Mouse (Mus musculus): ENCODE measurements around the gene Amotl2. TPM values are rescaled to one million over a fixed set of nuclear protein-coding genes. Genes with fewer than 3 reads are reported as not detected.
A peak's percentile ranks its signal among the peaks of the same experiment; 100 is the strongest.

The Amotl2 gene
- polyA plus RNA-seq, 1 experiment, result 67.2 TPM

DNA sequence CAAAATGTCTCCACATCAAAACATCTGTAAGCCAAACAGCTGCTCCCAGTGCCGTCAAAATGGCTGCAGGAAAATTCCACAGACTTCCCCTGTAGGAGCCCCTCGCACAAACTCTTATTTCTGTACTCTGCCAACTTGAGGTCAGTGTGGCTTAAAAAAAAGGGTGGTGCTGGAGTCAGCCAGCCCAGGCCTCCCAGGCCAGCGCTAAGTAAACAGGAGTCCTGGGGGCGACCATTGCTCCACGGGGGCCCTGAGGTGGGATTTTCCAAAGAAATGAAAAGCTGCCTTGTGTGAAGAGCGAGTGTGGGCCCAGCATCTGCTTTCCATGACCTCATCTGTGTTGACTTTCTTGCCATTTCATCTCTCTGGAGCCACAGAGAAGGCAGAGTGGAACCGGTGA lies 35.0 kb upstream of the Amotl2 start:
- H3K27me3 ChIP-seq (ENCODE audit: control insufficient read depth, insufficient read depth, insufficient read length), result no peaks in the 10 kb centered on the region
- no peak overlapping the region for H3K4me3 ChIP-seq
- TF ChIP-seq POLR2A (IDR thresholded peaks at IDR 0.05; ENCODE audit: insufficient read length, low read depth) (no peak), TCF3 (IDR thresholded peaks at IDR 0.05; ENCODE audit: insufficient read length, low read depth) (no peak), MYOD1 (IDR thresholded peaks at IDR 0.05; ENCODE audit: control insufficient read depth in 1 of 3, insufficient read length in 2 of 3, low read depth in 2 of 3) (no peak), REST (IDR thresholded peaks at IDR 0.05; ENCODE audit: insufficient read depth, insufficient read length) (no peak), POLR2AphosphoS2 (IDR thresholded peaks at IDR 0.05; ENCODE audit: insufficient read length, low read depth) (no peak), E2F4 (IDR thresholded peaks at IDR 0.05; ENCODE audit: insufficient read depth) (no peak), USF1 (IDR thresholded peaks at IDR 0.05; ENCODE audit: low read depth) (no peak)
- no peak overlapping the region for H3K4me2 ChIP-seq (ENCODE audit: low read depth)
- no peaks in the 10 kb centered on the region for H3K79me2 ChIP-seq (ENCODE audit: control insufficient read depth, insufficient read depth)
- H3ac ChIP-seq (ENCODE audit: control insufficient read depth, insufficient read length), result no peak overlapping the region
- no peaks in the 10 kb centered on the region for H3K36me3 ChIP-seq (ENCODE audit: control insufficient read depth, insufficient read depth)

DNA sequence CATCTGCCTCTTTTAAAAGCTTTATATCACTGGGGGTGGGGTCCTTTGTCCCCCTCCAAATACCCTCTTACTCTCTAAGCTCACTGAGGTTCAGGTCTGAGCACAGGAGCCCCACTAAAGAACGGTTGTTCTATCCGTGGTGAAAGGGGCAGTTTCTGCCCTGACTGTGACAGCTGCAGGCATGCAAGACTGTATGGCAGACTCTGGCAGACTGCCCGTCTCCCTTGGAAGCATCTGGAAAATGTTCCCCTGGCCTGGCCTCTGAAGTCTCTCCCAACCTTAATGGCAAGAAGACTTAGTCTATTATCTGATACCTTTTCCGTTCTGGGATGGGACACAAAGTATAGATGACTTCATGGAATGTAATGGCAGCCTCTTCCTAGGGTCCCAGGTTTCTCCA lies 28.5 kb upstream of the Amotl2 start:
- Histone ChIP-seq H3K4me3 (no peak overlapping the region), H3K36me3 (ENCODE audit: control insufficient read depth, insufficient read depth) (no peaks in the 10 kb centered on the region), H3ac (ENCODE audit: control insufficient read depth, insufficient read length) (no peak overlapping the region), H3K4me2 (ENCODE audit: low read depth) (peak overlapping the region; percentile 72), H3K27me3 (ENCODE audit: control insufficient read depth, insufficient read depth, insufficient read length) (no peaks in the 10 kb centered on the region), H3K79me2 (ENCODE audit: control insufficient read depth, insufficient read depth) (no peaks in the 10 kb centered on the region)
- TF ChIP-seq TCF12 (IDR thresholded peaks at IDR 0.05; ENCODE audit: insufficient read depth, poor library complexity, severe bottlenecking), result peak; percentile 10
- TF ChIP-seq SRF (IDR thresholded peaks at IDR 0.05; ENCODE audit: control insufficient read depth, insufficient read length, low read depth), result no peak
- peak; percentile 18 for TF ChIP-seq TCF3 (IDR thresholded peaks at IDR 0.05; ENCODE audit: insufficient read length, low read depth)
- TF ChIP-seq POLR2AphosphoS2 (IDR thresholded peaks at IDR 0.05; ENCODE audit: insufficient read length, low read depth), result no peak
- TF ChIP-seq MYOG (IDR thresholded peaks at IDR 0.05; ENCODE audit: control insufficient read depth in 1 of 3, insufficient read depth in 1 of 3, insufficient read length in 2 of 3, low read depth in 2 of 3), result peak; percentile 44 to 92 (median 69)
- peak in 2 of 3 experiments; percentile 78 to 91 for TF ChIP-seq MYOD1 (IDR thresholded peaks at IDR 0.05; ENCODE audit: control insufficient read depth in 1 of 3, insufficient read length in 2 of 3, low read depth in 2 of 3)

DNA sequence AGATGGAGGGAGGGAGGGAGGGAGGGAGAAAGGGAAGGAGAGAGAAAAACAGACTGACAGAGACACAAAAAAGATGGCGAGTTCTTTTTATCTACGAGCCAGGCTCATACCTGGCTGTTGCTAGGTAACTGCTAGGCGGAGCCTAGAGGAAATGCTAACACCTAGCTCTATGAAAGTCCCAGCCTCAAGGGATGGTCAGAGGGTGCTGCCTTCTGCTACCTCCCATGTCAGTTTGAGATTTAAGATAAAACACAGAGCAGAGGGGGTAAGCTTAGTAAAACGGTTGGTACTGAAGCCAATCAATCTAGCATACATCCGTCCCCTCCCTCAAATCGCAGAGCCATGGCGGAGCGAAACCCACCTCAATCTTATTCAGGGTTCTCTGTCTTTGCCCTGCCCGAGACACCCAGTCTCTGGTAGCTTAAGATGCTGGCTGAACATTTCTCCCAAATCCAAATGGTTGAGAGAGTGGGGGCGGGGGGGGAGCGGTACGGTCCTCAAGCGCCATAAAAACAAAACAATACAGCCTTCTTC lies 27.0 kb upstream of the Amotl2 start:
- peak overlapping the region; percentile 17 for H3K4me3 ChIP-seq
- no peak for TF ChIP-seq REST (IDR thresholded peaks at IDR 0.05; ENCODE audit: insufficient read depth, insufficient read length)
- no peak for TF ChIP-seq CEBPB (IDR thresholded peaks at IDR 0.05; ENCODE audit: insufficient read depth, poor library complexity, severe bottlenecking)
- no peak for TF ChIP-seq USF1 (IDR thresholded peaks at IDR 0.05; ENCODE audit: low read depth)
- TF ChIP-seq E2F4 (IDR thresholded peaks at IDR 0.05; ENCODE audit: insufficient read depth), result no peak
- TF ChIP-seq TCF12 (IDR thresholded peaks at IDR 0.05; ENCODE audit: insufficient read depth, poor library complexity, severe bottlenecking), result no peak
- TF ChIP-seq TCF3 (IDR thresholded peaks at IDR 0.05; ENCODE audit: insufficient read length, low read depth), result no peak
- no peak for TF ChIP-seq SRF (IDR thresholded peaks at IDR 0.05; ENCODE audit: control insufficient read depth, insufficient read length, low read depth)
- TF ChIP-seq POLR2A (IDR thresholded peaks at IDR 0.05; ENCODE audit: insufficient read length, low read depth), result no peak
- no peak for TF ChIP-seq POLR2AphosphoS2 (IDR thresholded peaks at IDR 0.05; ENCODE audit: insufficient read length, low read depth)
- no peak for TF ChIP-seq MYOG (IDR thresholded peaks at IDR 0.05; ENCODE audit: control insufficient read depth in 1 of 3, insufficient read depth in 1 of 3, insufficient read length in 2 of 3, low read depth in 2 of 3)
- TF ChIP-seq MYOD1 (IDR thresholded peaks at IDR 0.05; ENCODE audit: control insufficient read depth in 1 of 3, insufficient read length in 2 of 3, low read depth in 2 of 3), result no peak
- no peaks in the 10 kb centered on the region for H3K27me3 ChIP-seq (ENCODE audit: control insufficient read depth, insufficient read depth, insufficient read length)
- H3K4me2 ChIP-seq (ENCODE audit: low read depth), result peak overlapping the region; percentile 72
- no peaks in the 10 kb centered on the region for H3K79me2 ChIP-seq (ENCODE audit: control insufficient read depth, insufficient read depth)
- H3K36me3 ChIP-seq (ENCODE audit: control insufficient read depth, insufficient read depth), result no peaks in the 10 kb centered on the region
- no peak overlapping the region for H3ac ChIP-seq (ENCODE audit: control insufficient read depth, insufficient read length)

DNA sequence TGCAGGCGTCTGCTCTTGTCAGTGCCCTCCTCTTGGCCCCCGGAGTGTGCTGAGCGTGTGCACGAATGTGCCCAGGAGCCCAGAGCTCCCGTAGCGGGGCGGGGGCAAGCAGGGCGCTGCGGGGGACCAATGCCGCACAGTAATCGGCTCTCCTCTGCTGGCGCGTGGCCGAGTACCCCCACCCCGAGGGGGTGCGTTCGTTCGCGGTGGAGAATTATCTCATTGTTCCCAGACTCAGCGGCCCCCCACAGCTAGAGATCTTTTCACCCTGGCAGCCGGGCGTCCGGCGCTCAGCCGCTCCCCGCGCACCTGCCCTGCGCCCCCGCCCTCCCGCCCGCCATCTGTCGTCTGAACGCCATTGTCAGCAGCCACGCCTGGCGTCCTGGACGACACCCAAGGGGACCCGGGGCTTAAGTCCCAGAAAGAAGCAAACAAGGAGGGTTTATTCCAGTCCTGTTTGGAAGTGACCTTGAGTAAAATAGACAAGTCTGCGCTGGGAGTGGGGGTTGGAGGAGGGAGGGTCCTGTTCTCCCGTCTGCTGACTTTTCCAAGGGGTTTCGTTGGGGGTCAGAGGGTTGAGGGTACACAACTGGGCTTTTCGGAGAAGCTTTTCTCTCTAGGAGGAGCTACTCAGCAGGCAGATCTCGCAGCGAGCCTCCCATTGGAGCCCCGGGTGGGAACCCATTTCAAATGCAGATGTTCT lies 26.4 kb upstream of the Amotl2 start:
- H3ac ChIP-seq (ENCODE audit: control insufficient read depth, insufficient read length), result no peak overlapping the region
- peak overlapping the region; percentile 17 for H3K4me3 ChIP-seq
- H3K36me3 ChIP-seq (ENCODE audit: control insufficient read depth, insufficient read depth), result no peaks in the 10 kb centered on the region
- H3K79me2 ChIP-seq (ENCODE audit: control insufficient read depth, insufficient read depth), result no peaks in the 10 kb centered on the region
- peak overlapping the region; percentile 72 for H3K4me2 ChIP-seq (ENCODE audit: low read depth)
- no peaks in the 10 kb centered on the region for H3K27me3 ChIP-seq (ENCODE audit: control insufficient read depth, insufficient read depth, insufficient read length)
- TF ChIP-seq MYOG (IDR thresholded peaks at IDR 0.05; ENCODE audit: control insufficient read depth in 1 of 3, insufficient read depth in 1 of 3, insufficient read length in 2 of 3, low read depth in 2 of 3) (peak in 2 of 3 experiments; percentile 69 to 70), MYOD1 (IDR thresholded peaks at IDR 0.05; ENCODE audit: control insufficient read depth in 1 of 3, insufficient read length in 2 of 3, low read depth in 2 of 3) (peak in 2 of 3 experiments; percentile 33 to 79), MAX (IDR thresholded peaks at IDR 0.05; ENCODE audit: low read depth) (no peak)

DNA sequence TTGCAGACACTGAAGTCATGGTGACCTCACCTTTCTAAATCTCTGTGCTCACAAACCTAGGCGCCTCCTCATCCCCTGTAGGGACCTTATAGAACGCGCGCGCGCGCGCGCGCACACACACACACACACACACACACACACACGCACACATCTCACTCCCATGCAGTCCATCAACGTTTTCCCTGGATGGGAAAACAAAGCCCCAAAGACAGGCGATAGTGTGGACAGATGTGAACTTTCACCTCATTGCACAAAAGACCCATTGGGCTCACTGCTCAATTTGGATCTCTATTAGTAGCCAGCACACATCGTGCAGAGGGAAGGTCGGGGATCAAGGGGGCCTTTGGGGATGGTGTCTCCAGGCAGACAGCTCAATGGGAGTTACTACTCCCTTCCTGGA lies 25.6 kb upstream of the Amotl2 start:
- Histone ChIP-seq H3ac (ENCODE audit: control insufficient read depth, insufficient read length) (no peak overlapping the region), H3K4me2 (ENCODE audit: low read depth) (no peak overlapping the region), H3K4me3 (no peak overlapping the region), H3K27me3 (ENCODE audit: control insufficient read depth, insufficient read depth, insufficient read length) (no peaks in the 10 kb centered on the region), H3K79me2 (ENCODE audit: control insufficient read depth, insufficient read depth) (no peaks in the 10 kb centered on the region), H3K36me3 (ENCODE audit: control insufficient read depth, insufficient read depth) (no peaks in the 10 kb centered on the region)
- TF ChIP-seq MAX (IDR thresholded peaks at IDR 0.05; ENCODE audit: low read depth) (no peak), USF1 (IDR thresholded peaks at IDR 0.05; ENCODE audit: low read depth) (no peak), TCF3 (IDR thresholded peaks at IDR 0.05; ENCODE audit: insufficient read length, low read depth) (no peak), POLR2A (IDR thresholded peaks at IDR 0.05; ENCODE audit: insufficient read length, low read depth) (no peak), TCF12 (IDR thresholded peaks at IDR 0.05; ENCODE audit: insufficient read depth, poor library complexity, severe bottlenecking) (no peak), E2F4 (IDR thresholded peaks at IDR 0.05; ENCODE audit: insufficient read depth) (no peak), CEBPB (IDR thresholded peaks at IDR 0.05; ENCODE audit: insufficient read depth, poor library complexity, severe bottlenecking) (no peak), MYOD1 (IDR thresholded peaks at IDR 0.05; ENCODE audit: control insufficient read depth in 1 of 3, insufficient read length in 2 of 3, low read depth in 2 of 3) (no peak), MYOG (IDR thresholded peaks at IDR 0.05; ENCODE audit: control insufficient read depth in 1 of 3, insufficient read depth in 1 of 3, insufficient read length in 2 of 3, low read depth in 2 of 3) (no peak), POLR2AphosphoS2 (IDR thresholded peaks at IDR 0.05; ENCODE audit: insufficient read length, low read depth) (no peak), REST (IDR thresholded peaks at IDR 0.05; ENCODE audit: insufficient read depth, insufficient read length) (no peak), SRF (IDR thresholded peaks at IDR 0.05; ENCODE audit: control insufficient read depth, insufficient read length, low read depth) (no peak)

Measured in myocyte (in vitro differentiated cells).